Mouse (Mus musculus): ENCODE results near the gene Epha4. TPM values are rescaled to one million over a fixed set of nuclear protein-coding genes. Genes with fewer than 3 reads are reported as not detected.

Epha4 gene
- polyA plus RNA-seq, 1 experiment: 3.9 TPM

DNA sequence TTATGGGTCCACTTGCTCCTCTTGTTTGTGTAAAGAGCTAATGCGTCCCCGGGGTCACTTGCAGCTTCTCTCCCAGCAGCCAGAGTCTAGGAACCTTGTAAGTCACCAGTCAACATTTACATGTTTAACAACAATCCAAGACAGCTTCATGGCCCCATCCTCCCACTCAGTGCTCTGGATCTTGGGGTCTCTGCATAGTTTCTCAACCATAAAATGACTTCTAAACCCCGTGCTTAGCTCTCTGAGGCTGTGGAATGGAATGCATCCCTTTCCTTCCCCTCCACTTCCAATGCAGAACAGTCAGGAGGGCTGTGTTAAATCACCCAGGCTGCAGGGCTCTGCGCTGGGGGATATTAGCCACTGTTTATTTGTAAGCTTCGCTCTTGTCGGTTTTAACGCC is 178.0 kb downstream of the Epha4 start:
- WGBS: 81% methylated on average over 7 of the region's 7 CpGs
- H3K4me1 ChIP-seq (replicated peaks; ENCODE audit: control insufficient read depth, insufficient read depth, low read length): no peaks in the 10 kb centered on the region
- H3K27me3 ChIP-seq (ENCODE audit: control insufficient read depth, insufficient read depth, low read length): no peaks in the 10 kb centered on the region
- H3K4me3 ChIP-seq (ENCODE audit: control insufficient read depth, insufficient read depth, low read length): no peak overlapping the region
- DNase-seq: no peak
- H3K36me3 ChIP-seq (ENCODE audit: control insufficient read depth, insufficient read depth, low read length): no peaks in the 10 kb centered on the region
- no peak for TF ChIP-seq CTCF (IDR thresholded peaks at IDR 0.05; ENCODE audit: borderline replicate concordance, control insufficient read depth, extremely low read depth, insufficient read depth, low read length, poor library complexity)
- TF ChIP-seq POLR2A (IDR thresholded peaks at IDR 0.05; ENCODE audit: control insufficient read depth, extremely low read depth, insufficient read depth, low read length, poor library complexity): no peak
- H3K27ac ChIP-seq (ENCODE audit: control insufficient read depth, insufficient read depth, low read length): no peak overlapping the region

DNA sequence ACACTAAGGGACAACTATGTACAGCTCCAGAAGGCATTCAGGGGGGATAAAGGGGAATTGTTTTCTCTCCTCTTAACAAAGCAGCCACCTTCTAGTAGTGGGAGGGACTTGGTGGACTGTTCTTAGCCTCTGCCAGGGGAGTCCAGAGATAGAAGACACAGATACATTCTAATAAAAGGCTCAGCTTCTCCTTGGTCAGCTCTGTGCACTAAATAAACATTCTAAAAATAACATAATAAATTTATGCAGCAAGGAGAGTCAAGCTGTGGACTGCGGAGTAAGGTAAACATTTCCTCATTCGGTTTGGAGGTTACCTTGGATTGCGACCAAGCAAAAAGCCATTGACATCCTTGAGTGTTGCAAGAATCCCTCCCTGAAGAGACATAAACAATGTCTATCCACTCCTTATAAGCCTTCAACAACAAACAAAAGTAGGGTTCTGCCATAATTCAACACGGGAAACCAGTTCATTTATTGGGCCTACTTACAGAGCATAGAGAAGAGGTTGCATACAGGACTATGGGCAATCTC is 196.2 kb downstream of the Epha4 start:
- WGBS: 89% methylated on average over 4 of the region's 4 CpGs
- TF ChIP-seq CTCF (IDR thresholded peaks at IDR 0.05; ENCODE audit: borderline replicate concordance, control insufficient read depth, extremely low read depth, insufficient read depth, low read length, poor library complexity): no peak
- no peak for TF ChIP-seq POLR2A (IDR thresholded peaks at IDR 0.05; ENCODE audit: control insufficient read depth, extremely low read depth, insufficient read depth, low read length, poor library complexity)

More for the DNA sequence above, 196.2 kb downstream of the Epha4 start:
- Histone ChIP-seq H3K4me1 (replicated peaks; ENCODE audit: control insufficient read depth, insufficient read depth, low read length) (no peaks in the 10 kb centered on the region), H3K27me3 (ENCODE audit: control insufficient read depth, insufficient read depth, low read length) (no peaks in the 10 kb centered on the region), H3K36me3 (ENCODE audit: control insufficient read depth, insufficient read depth, low read length) (no peaks in the 10 kb centered on the region), H3K4me3 (ENCODE audit: control insufficient read depth, insufficient read depth, low read length) (no peak overlapping the region), H3K27ac (ENCODE audit: control insufficient read depth, insufficient read depth, low read length) (no peak overlapping the region)
- no peak for DNase-seq
